Mouse (Mus musculus) CH12.LX (cell line): Measurements from ENCODE around the gene Sgsm2. TPM values are rescaled to one million over a fixed set of nuclear protein-coding genes. Genes with fewer than 3 reads are reported as not detected.

ENCODE experiments used
- DNase-seq: peaks from one replicate; pipeline ENCODE4 v3.0.0-alpha.2; 2013; ENCODE audit errors: extremely low read depth
- H3K27ac ChIP-seq: 2 replicates; pipeline ENCODE4 v1.5.1; 2012; ENCODE audit warnings: low read depth, mild to moderate bottlenecking, control low read depth, moderate library complexity; ENCODE audit not compliant: insufficient read depth
- H3K27me3 ChIP-seq: replicated peaks from 2 replicates; pipeline ENCODE3; 2012; ENCODE audit warnings: inconsistent platforms
- H3K36me3 ChIP-seq, 2 experiments: replicated peaks in 1 of 2; 2 replicates each; pipeline versions ENCODE3 to v1.6.1; 2012; ENCODE audit warnings: inconsistent platforms in 1 of 2, low read length in 1 of 2, mild to moderate bottlenecking in 1 of 2, mixed read lengths in 1 of 2, moderate library complexity in 1 of 2; ENCODE audit not compliant: control insufficient read depth in 1 of 2, insufficient read depth in 1 of 2
- H3K4me1 ChIP-seq, 2 experiments: 2 replicates each; pipeline ENCODE4 v1.6.1; 2012; ENCODE audit warnings: inconsistent platforms in 1 of 2, moderate library complexity in 1 of 2; ENCODE audit not compliant: insufficient read depth in 2 of 2, control insufficient read depth in 1 of 2
- H3K4me2 ChIP-seq: 2 replicates; pipeline ENCODE4 v1.6.1; 2012; ENCODE audit warnings: low read depth, mild to moderate bottlenecking, control low read depth; ENCODE audit not compliant: poor library complexity, insufficient read depth, severe bottlenecking
- H3K4me3 ChIP-seq, 3 experiments: fragments of 150-350 bp in 1 of 3; sonication (generic) in 1 of 3; replicated peaks in 1 of 3; 2 replicates each; pipeline versions ENCODE3 to v1.5.1; 2011 to 2012; ENCODE audit warnings: low read depth in 2 of 3, low read length in 2 of 3, mild to moderate bottlenecking in 2 of 3, moderate library complexity in 2 of 3, control low read depth in 1 of 3, improper control_type of control experiment in 1 of 3, inconsistent platforms in 1 of 3, mixed read lengths in 1 of 3; ENCODE audit not compliant: poor library complexity in 1 of 3
- H3K79me2 ChIP-seq: replicated peaks from 2 replicates; pipeline ENCODE4 v1.6.1; 2012; ENCODE audit warnings: mild to moderate bottlenecking, moderate library complexity; ENCODE audit not compliant: control insufficient read depth, poor library complexity, insufficient read depth, severe bottlenecking; ENCODE audit errors: extremely low read depth
- H3K9ac ChIP-seq: 2 replicates; pipeline ENCODE4 v1.6.1; 2012; ENCODE audit warnings: low read depth, mild to moderate bottlenecking, control low read depth, moderate library complexity; ENCODE audit not compliant: insufficient read depth
- H3K9me3 ChIP-seq: replicated peaks from 2 replicates; pipeline ENCODE3; 2012; ENCODE audit warnings: low read length, inconsistent platforms, mixed read lengths
- BHLHE40 ChIP-seq: IDR thresholded peaks from 2 replicates; pipeline ENCODE4 v1.6.1; 2011; ENCODE audit warnings: mild to moderate bottlenecking, low read depth, low read length, improper control_type of control experiment
- CHD1 ChIP-seq: IDR thresholded peaks from 2 replicates; pipeline ENCODE4 v1.6.1; 2012; ENCODE audit warnings: low read depth, low read length, improper control_type of control experiment, inconsistent platforms
- CHD2 ChIP-seq: IDR thresholded peaks from 2 replicates; pipeline ENCODE4 v1.6.1; 2011; ENCODE audit warnings: low read length, improper control_type of control experiment
- CTCF ChIP-seq, 2 experiments: IDR thresholded peaks in 1 of 2; conservative IDR thresholded peaks in 1 of 2; 2 replicates each; pipeline ENCODE4 v1.5.1; 2011 to 2012; ENCODE audit warnings: low read depth in 2 of 2, low read length in 2 of 2, improper control_type of control experiment in 1 of 2, inconsistent platforms in 1 of 2, mild to moderate bottlenecking in 1 of 2, moderate library complexity in 1 of 2
- E2F4 ChIP-seq: IDR thresholded peaks from 2 replicates; pipeline ENCODE4 v1.6.1; 2011; ENCODE audit warnings: low read depth, low read length, improper control_type of control experiment; ENCODE audit not compliant: insufficient replicate concordance
- ELF1 ChIP-seq: IDR thresholded peaks from 2 replicates; pipeline ENCODE4 v1.6.1; 2014; ENCODE audit warnings: low read depth, mild to moderate bottlenecking, inconsistent platforms, low read length, improper control_type of control experiment
- EP300 ChIP-seq: IDR thresholded peaks from 2 replicates; pipeline ENCODE4 v1.6.1; 2011; ENCODE audit warnings: low read length, improper control_type of control experiment
- GABPA ChIP-seq: IDR thresholded peaks from 2 replicates; pipeline ENCODE4 v1.6.1; 2012; ENCODE audit warnings: low read depth, low read length, improper control_type of control experiment, inconsistent platforms; ENCODE audit not compliant: insufficient replicate concordance
- IRF4 ChIP-seq: IDR thresholded peaks from 2 replicates; pipeline ENCODE4 v1.6.1; 2014; ENCODE audit warnings: low read depth, mild to moderate bottlenecking, inconsistent platforms, low read length, improper control_type of control experiment
- JUN ChIP-seq: IDR thresholded peaks from 2 replicates; pipeline ENCODE4 v1.6.1; 2011; ENCODE audit warnings: low read depth, mild to moderate bottlenecking, low read length, improper control_type of control experiment, moderate library complexity; ENCODE audit not compliant: insufficient read depth
- MAFK ChIP-seq: IDR thresholded peaks from 2 replicates; pipeline ENCODE4 v1.6.1; 2011; ENCODE audit warnings: low read length, improper control_type of control experiment; ENCODE audit not compliant: insufficient replicate concordance
- MAX ChIP-seq: IDR thresholded peaks from 2 replicates; pipeline ENCODE4 v1.6.1; 2011; ENCODE audit warnings: low read length, improper control_type of control experiment
- MEF2A ChIP-seq: IDR thresholded peaks from 2 replicates; pipeline ENCODE4 v1.6.1; 2014; ENCODE audit warnings: low read depth, mild to moderate bottlenecking, inconsistent platforms, low read length, improper control_type of control experiment, borderline replicate concordance
- MXI1 ChIP-seq: IDR thresholded peaks from 2 replicates; pipeline ENCODE4 v1.6.1; 2011; ENCODE audit warnings: mild to moderate bottlenecking, low read depth, low read length, improper control_type of control experiment
- MYC ChIP-seq: IDR thresholded peaks from 2 replicates; pipeline ENCODE4 v1.6.1; 2011; ENCODE audit warnings: low read depth, mild to moderate bottlenecking, improper control_type of control experiment, low read length
- NRF1 ChIP-seq: IDR thresholded peaks from 2 replicates; pipeline ENCODE4 v1.6.1; 2014; ENCODE audit warnings: low read depth, mild to moderate bottlenecking, inconsistent platforms, low read length, improper control_type of control experiment, moderate library complexity
- PAX5 ChIP-seq: IDR thresholded peaks from 2 replicates; pipeline ENCODE4 v1.6.1; 2012; ENCODE audit warnings: low read length, inconsistent platforms, mixed read lengths
- POLR2A ChIP-seq: IDR thresholded peaks from 2 replicates; pipeline ENCODE4 v1.6.1; 2011; ENCODE audit warnings: low read depth, mild to moderate bottlenecking, improper control_type of control experiment, low read length
- POLR2AphosphoS2 ChIP-seq: IDR thresholded peaks from 2 replicates; pipeline ENCODE4 v1.6.1; 2011; ENCODE audit warnings: low read depth, low read length, improper control_type of control experiment
- RCOR1 ChIP-seq: conservative IDR thresholded peaks from 2 replicates; pipeline ENCODE4 v1.6.1; 2012; ENCODE audit warnings: low read depth, mild to moderate bottlenecking, inconsistent platforms, low read length, improper control_type of control experiment
- SMC3 ChIP-seq: IDR thresholded peaks from 2 replicates; pipeline ENCODE4 v1.6.1; 2011; ENCODE audit warnings: low read depth, low read length, improper control_type of control experiment
- UBTF ChIP-seq: IDR thresholded peaks from 2 replicates; pipeline ENCODE4 v1.6.1; 2012; ENCODE audit warnings: low read depth, mild to moderate bottlenecking, inconsistent platforms, low read length, improper control_type of control experiment, moderate library complexity
- USF1 ChIP-seq: IDR thresholded peaks from 2 replicates; pipeline ENCODE4 v1.6.1; 2014; ENCODE audit warnings: low read depth, mild to moderate bottlenecking, inconsistent platforms, low read length, improper control_type of control experiment
- ZC3H11A ChIP-seq: IDR thresholded peaks from 2 replicates; pipeline ENCODE4 v1.6.1; 2012; ENCODE audit warnings: low read depth, mild to moderate bottlenecking, inconsistent platforms, low read length, improper control_type of control experiment
- ZKSCAN1 ChIP-seq: IDR thresholded peaks from 2 replicates; pipeline ENCODE4 v1.6.1; 2012; ENCODE audit warnings: low read depth, inconsistent platforms, low read length, improper control_type of control experiment, borderline replicate concordance
- ZMIZ1 ChIP-seq: IDR thresholded peaks from 2 replicates; pipeline ENCODE4 v1.6.1; 2012; ENCODE audit warnings: low read depth, mild to moderate bottlenecking, inconsistent platforms, low read length, improper control_type of control experiment
- ZNF384 ChIP-seq: IDR thresholded peaks from 2 replicates; pipeline ENCODE4 v1.6.1; 2012; ENCODE audit warnings: low read depth, low read length, improper control_type of control experiment, inconsistent platforms
- dilution Hi-C: fragments of 300-500 bp; cut with MboI; formaldehyde crosslinking; loops from 2 replicates; pipeline ENCODE4 v1.14.3; 2020; ENCODE audit warnings: low sequenced_read_pairs; ENCODE audit not compliant: extremely low pct_unique_long_range_greater_than_20kb, extremely low pct_ligation_motif_present
- in situ Hi-C: fragments of 300-500 bp; cut with MboI; formaldehyde crosslinking; loops from 3 replicates; pipeline ENCODE4 v1.14.3; 2019; ENCODE audit warnings: low sequenced_read_pairs, low pct_ligation_motif_present, low pct_unique_long_range_greater_than_20kb, mixed read lengths
- polyA plus RNA-seq: library from polyadenylated mRNA; unstranded; fragments of >175 nt; gene quantifications from 2 replicates; pipeline ENCODE4 v1.2.1, GENCODE M21; 2012; ENCODE audit warnings: low read depth; ENCODE audit not compliant: insufficient read length
- total RNA-seq, 2 experiments: library from RNA; depleted of rRNA; stranded (reverse); fragments of 300-350 nt in 1 of 2; fragments of >200 nt in 1 of 2; gene quantifications; 2 replicates each; pipeline ENCODE4 v1.2.3; 2012 to 2014

Sgsm2 gene
- total and polyA plus RNA-seq, 3 experiments = 0.75 to 3.8 (median 3.1) TPM

GRCm38 (mm10) chr11:74836225-74837055 lies 60.4 kb downstream of the Sgsm2 start:
- Histone ChIP-seq H3K4me1 (peaks cover 24 to 75% of the 10 kb centered on the region in 2 experiments), H3K4me3 (no peak overlapping the region), H3K4me2 (no peak overlapping the region), H3K27me3 (no peaks in the 10 kb centered on the region), H3K27ac (no peak overlapping the region), H3K79me2 (peaks cover 7% of the 10 kb centered on the region), H3K9ac (no peak overlapping the region), H3K36me3 (peaks cover 13 to 49% of the 10 kb centered on the region in 2 experiments), H3K9me3 (no peaks in the 10 kb centered on the region)
- in situ Hi-C loops = loop anchor here (25.0 kb wide), 1 partner anchor 449 kb away; no protein-coding TSS in a partner anchor
- DNase-seq = no peak
- TF ChIP-seq BHLHE40 = no peak
- TF ChIP-seq EP300 = no peak
- no peak for TF ChIP-seq GABPA
- TF ChIP-seq MAFK = no peak
- TF ChIP-seq MAX = no peak
- TF ChIP-seq MXI1 = no peak
- no peak for TF ChIP-seq ZNF384
- no peak for TF ChIP-seq PAX5
- TF ChIP-seq ZC3H11A = no peak
- no peak for TF ChIP-seq ZMIZ1
- no peak for TF ChIP-seq CTCF (conservative IDR thresholded peaks at IDR 0.05 in 1 of 2, IDR thresholded peaks at IDR 0.05 in 1 of 2; ENCODE audit: low read depth in 2 of 2, low read length in 2 of 2)
- TF ChIP-seq CHD1 = no peak
- TF ChIP-seq MYC = no peak
- TF ChIP-seq IRF4 = no peak
- TF ChIP-seq NRF1 = no peak
- no peak for TF ChIP-seq POLR2A
- TF ChIP-seq MEF2A = no peak
- TF ChIP-seq SMC3 = no peak
- dilution Hi-C loops = no loop called here

GRCm38 (mm10) chr11:74835593-74836224 lies 61.2 kb downstream of the Sgsm2 start:
- H3K9me3 ChIP-seq = no peaks in the 10 kb centered on the region
- dilution Hi-C loops = no loop called here
- in situ Hi-C loops = loop anchor here (25.0 kb wide), 1 partner anchor 448 kb away; no protein-coding TSS in a partner anchor
- peaks cover 13 to 42% of the 10 kb centered on the region in 2 experiments for H3K36me3 ChIP-seq
- H3K4me2 ChIP-seq = no peak overlapping the region
- DNase-seq = no peak
- peaks cover 23 to 68% of the 10 kb centered on the region in 2 experiments for H3K4me1 ChIP-seq
- H3K27me3 ChIP-seq = no peaks in the 10 kb centered on the region
- peaks cover 7% of the 10 kb centered on the region for H3K79me2 ChIP-seq
- H3K9ac ChIP-seq = no peak overlapping the region
- H3K4me3 ChIP-seq = no peak overlapping the region
- TF ChIP-seq USF1 (no peak), ZNF384 (no peak), JUN (no peak), RCOR1 (no peak), UBTF (no peak), ZKSCAN1 (no peak), CHD2 (no peak), ZMIZ1 (no peak), POLR2AphosphoS2 (no peak), ELF1 (no peak), E2F4 (no peak), BHLHE40 (no peak)
- no peak overlapping the region for H3K27ac ChIP-seq
